In genomic region chr11:49768781-49769180, GRCm38 (mm10) we compare ENCODE assay signal across 19 mouse cellular contexts. TPM values are rescaled to one million over a fixed set of nuclear protein-coding genes. Genes with fewer than 3 reads are reported as not detected.
DNase-seq lines count a peak whose midpoint lies in the region; ATAC-seq and TF ChIP-seq lines count a peak whose summit lies in the region.
"Had no signal": no experiment of that assay in that cellular context is flagged by ENCODE, and none has a peak within 500 bp of the region (broad histone marks: within the 10 kb centered on the region; RNA-seq: fewer than 3 reads in every experiment).

No protein-coding gene starts in this region.

- H3K4me3 ChIP-seq in heart, embryonic 11.5 days (ENCODE audit: low read depth, low read length) = no peak overlapping the region
- H3K4me3 ChIP-seq in MEL (ENCODE audit: control insufficient read depth in 1 of 2, insufficient read depth in 1 of 2, low read depth in 2 of 2, low read length in 2 of 2) = no peak overlapping the region
- no peak overlapping the region for H3K4me3 ChIP-seq in hindbrain, embryonic 11.5 days (ENCODE audit: low read depth, low read length)

- 82% methylated on average over 5 of the region's 5 CpGs for WGBS in heart, embryonic 11.5 days (ENCODE audit: insufficient replicate concordance)
- 92% methylated on average over 5 of the region's 5 CpGs for WGBS in hindbrain, embryonic 11.5 days

- no peak overlapping the region for H3K9ac ChIP-seq in heart, embryonic 11.5 days (ENCODE audit: low read depth, low read length)
- H3K9ac ChIP-seq in MEL (ENCODE audit: control insufficient read depth, low read depth, low read length, poor library complexity, severe bottlenecking) = no peak overlapping the region
- no peak overlapping the region for H3K9ac ChIP-seq in hindbrain, embryonic 11.5 days (ENCODE audit: low read depth, low read length)

- no peak for TF ChIP-seq CTCF in MEL (IDR thresholded peaks at IDR 0.05 in 2 of 3, conservative IDR thresholded peaks at IDR 0.05 in 1 of 3; ENCODE audit: control insufficient read depth in 1 of 3, insufficient read depth in 1 of 3, low read depth in 2 of 3, low read length in 3 of 3, poor library complexity in 1 of 3, severe bottlenecking in 1 of 3)

- no peak for ATAC-seq in heart, embryonic 11.5 days (replicated peaks; ENCODE audit: insufficient number of reproducible peaks, low FRiP score, low TSS enrichment)
- no peak for ATAC-seq in hindbrain, embryonic 11.5 days (ENCODE audit: low FRiP score)
- ATAC-seq: activated CD4-positive, CD25-positive, alpha-beta regulatory T cell, adult 4 months; CD4-positive, CD25-positive, alpha-beta regulatory T cell, adult 4 months; Patski had no signal

- H3K27ac ChIP-seq in heart, embryonic 11.5 days (ENCODE audit: low read depth, low read length) = no peak overlapping the region
- no peak overlapping the region for H3K27ac ChIP-seq in MEL (ENCODE audit: control insufficient read depth, low read depth, low read length)
- no peak overlapping the region for H3K27ac ChIP-seq in hindbrain, embryonic 11.5 days (ENCODE audit: low read depth, low read length)

- 0 out of 2 replicates have a peak, but pooled peaks cover 5% of the 10 kb centered on the region for H3K4me1 ChIP-seq in heart, embryonic 11.5 days (ENCODE audit: control insufficient read depth, insufficient read depth, low read length)
- H3K4me1 ChIP-seq in MEL (ENCODE audit: control insufficient read depth in 1 of 2, insufficient read depth in 2 of 2, low read length in 2 of 2) = peaks cover 14 to 50% of the 10 kb centered on the region in 2 experiments
- H3K4me1 ChIP-seq in hindbrain, embryonic 11.5 days (replicated peaks; ENCODE audit: control insufficient read depth, insufficient read depth, low read length) = no peaks in the 10 kb centered on the region

- TF ChIP-seq RAD21 in MEL (IDR thresholded peaks at IDR 0.05; ENCODE audit: low read depth, low read length) = no peak

- no peaks in the 10 kb centered on the region for H3K27me3 ChIP-seq in heart, embryonic 11.5 days (ENCODE audit: control insufficient read depth, insufficient read depth, low read length)
- no peaks in the 10 kb centered on the region for H3K27me3 ChIP-seq in MEL (ENCODE audit: control insufficient read depth in 1 of 2, insufficient read depth in 2 of 2, low read length in 2 of 2)
- no peaks in the 10 kb centered on the region for H3K27me3 ChIP-seq in hindbrain, embryonic 11.5 days (ENCODE audit: control insufficient read depth, insufficient read depth, low read length)
- H3K27me3 ChIP-seq: Patski had no signal

- no peak overlapping the region for H3K4me2 ChIP-seq in heart, embryonic 11.5 days
- no peak overlapping the region for H3K4me2 ChIP-seq in hindbrain, embryonic 11.5 days (replicated peaks; ENCODE audit: low read depth, low read length)

- H3K9me3 ChIP-seq in heart, embryonic 11.5 days (replicated peaks; ENCODE audit: control insufficient read depth, low read length) = no peaks in the 10 kb centered on the region
- no peaks in the 10 kb centered on the region for H3K9me3 ChIP-seq in MEL (replicated peaks; ENCODE audit: insufficient read depth, low read length)
- H3K9me3 ChIP-seq in hindbrain, embryonic 11.5 days (ENCODE audit: control insufficient read depth, low read length) = no peaks in the 10 kb centered on the region
- H3K9me3 ChIP-seq: G1E had no signal

- no peak for TF ChIP-seq EP300 in MEL (IDR thresholded peaks at IDR 0.05; ENCODE audit: low read depth in 1 of 2, low read length in 2 of 2)

- no peak for TF ChIP-seq POLR2A in MEL (IDR thresholded peaks at IDR 0.05; ENCODE audit: control insufficient read depth in 1 of 2, insufficient read depth in 1 of 2, low read depth in 1 of 2, low read length in 2 of 2, poor library complexity in 1 of 2)

- H3K36me3 ChIP-seq in heart, embryonic 11.5 days (ENCODE audit: control insufficient read depth, insufficient read depth, low read length) = no peaks in the 10 kb centered on the region
- peaks cover 0 to 33% of the 10 kb centered on the region in 2 experiments; a peak in 2 of 4 replicates for H3K36me3 ChIP-seq in MEL (ENCODE audit: control insufficient read depth in 1 of 2, insufficient read depth in 2 of 2, low read length in 2 of 2)
- H3K36me3 ChIP-seq in hindbrain, embryonic 11.5 days (ENCODE audit: control insufficient read depth, insufficient read depth, low read length) = no peaks in the 10 kb centered on the region
- H3K36me3 ChIP-seq: G1E had no signal

- no peaks in the 10 kb centered on the region for H3K79me2 ChIP-seq in MEL (ENCODE audit: control insufficient read depth, insufficient read depth, low read length, poor library complexity)

- peak; percentile 80 for DNase-seq in heart, adult 11 months
- DNase-seq in MEL (ENCODE audit: low read depth, low spot score) = peak; percentile 51
- DNase-seq in hindbrain, embryonic 11.5 days (ENCODE audit: low spot score) = no peak
- DNase-seq: adrenal gland, adult 2 months; adrenal gland, adult 8-10 months; adrenal gland, postnatal 10 days; adrenal gland, postnatal 14 days; adrenal gland, postnatal 25 days; adrenal gland, postnatal 36 days; B cell, adult 2 months; cerebellum, adult 11 months; cerebellum, adult 11-12 months; cerebellum, adult 18-20 months; cerebellum, adult 2 months had no signal

TF ChIP-seq in MEL, 35 proteins besides CTCF, POLR2A, EP300 and RAD21:
- TF ChIP-seq MAFK (IDR thresholded peaks at IDR 0.05; ENCODE audit: borderline replicate concordance, low read depth, low read length) (no peak), TAL1 (IDR thresholded peaks at IDR 0.05; ENCODE audit: low read length) (no peak), ZNF384 (IDR thresholded peaks at IDR 0.05; ENCODE audit: low read depth, low read length) (0 out of 2 replicates have a peak, but pooled peaks have one; percentile 36), TBP (IDR thresholded peaks at IDR 0.05; ENCODE audit: low read depth, low read length) (peak; percentile 61; the same call in 1 of the 2 replicates), USF1 (IDR thresholded peaks at IDR 0.05; ENCODE audit: low read depth, low read length) (no peak), POLR2AphosphoS5 (IDR thresholded peaks at IDR 0.05; ENCODE audit: borderline replicate concordance, low read depth, low read length) (no peak), E2F4 (IDR thresholded peaks at IDR 0.05; ENCODE audit: borderline replicate concordance, low read depth, low read length) (no peak), RCOR1 (IDR thresholded peaks at IDR 0.05; ENCODE audit: low read depth, low read length) (no peak), MEF2A (IDR thresholded peaks at IDR 0.05; ENCODE audit: extremely low read depth, insufficient replicate concordance, low read depth, low read length, poor library complexity, severe bottlenecking) (no peak), MXI1 (IDR thresholded peaks at IDR 0.05; ENCODE audit: low read depth, low read length) (no peak), KAT2A (conservative IDR thresholded peaks at IDR 0.05; ENCODE audit: low read depth, low read length) (no peak), MAZ (IDR thresholded peaks at IDR 0.05; ENCODE audit: low read depth, low read length) (no peak)

RNA-seq across cellular contexts. Expression of gene Gfpt2, which starts 25.2 kb away (rescaled TPM):
- polyA plus RNA-seq in heart, embryonic 11.5 days (2014; fragmentation: Nextera tagmentation; extraction: Ambion mirVana) = 13.9 and 18.4 TPM in 2 replicates
- total RNA-seq in MEL (2012; rRNA removed) = 4.0 and 4.9 TPM in 2 replicates
- 1 to 10 TPM in 1 of 2 experiments, not detected in 1; 8.0 TPM for polyA plus RNA-seq in MEL (2012; ENCODE audit: insufficient read depth in 1 of 2, insufficient read length in 2 of 2, low read depth in 1 of 2, low replicate concordance in 2 of 2, missing spikeins in 1 of 2)
- polyA plus RNA-seq in hindbrain, embryonic 11.5 days (2014; fragmentation: Nextera tagmentation; extraction: Ambion mirVana) = 13.0 and 14.5 TPM in 2 replicates
- polyA plus RNA-seq: G1E had no signal

RNA-seq across cellular contexts. Expression of gene Cnot6, which starts 56.3 kb away (rescaled TPM):
- polyA plus RNA-seq in heart, embryonic 11.5 days (2014; fragmentation: Nextera tagmentation; extraction: Ambion mirVana) = 35.5 and 38.7 TPM in 2 replicates
- total RNA-seq in MEL (2012; rRNA removed) = 38.9 and 45.5 TPM in 2 replicates
- 10 to 100 TPM; 49.3 to 58.3 TPM for polyA plus RNA-seq in MEL (2012; ENCODE audit: insufficient read depth in 1 of 2, insufficient read length in 2 of 2, low read depth in 1 of 2, low replicate concordance in 2 of 2, missing spikeins in 1 of 2)
- 60.5 and 65.3 TPM in 2 replicates for polyA plus RNA-seq in hindbrain, embryonic 11.5 days (2014; fragmentation: Nextera tagmentation; extraction: Ambion mirVana)
